Mouse (Mus musculus) kidney, adult 2 months (tissue): ENCODE measurements around the gene Mlkl. TPM values are rescaled to one million over a fixed set of nuclear protein-coding genes. Genes with fewer than 3 reads are reported as not detected.

ENCODE experiments used
- DNase-seq: peaks from one replicate; pipeline ENCODE4 v3.0.0; 2021
- H3K27ac ChIP-seq: fragments of 200-500 bp; 2 replicates; pipeline ENCODE4 v1.5.1; 2012; ENCODE audit warnings: low read depth, low read length, control low read depth, inconsistent platforms; ENCODE audit not compliant: insufficient read depth
- H3K27me3 ChIP-seq: fragments of 200-500 bp; replicated peaks from 2 replicates; pipeline ENCODE4 v1.6.1; 2012; ENCODE audit warnings: mild to moderate bottlenecking, moderate library complexity, low read length, inconsistent platforms; ENCODE audit not compliant: control insufficient read depth, insufficient read depth
- H3K36me3 ChIP-seq: fragments of 200-500 bp; 2 replicates; pipeline ENCODE4 v1.6.1; 2012; ENCODE audit warnings: mild to moderate bottlenecking, moderate library complexity, low read length, inconsistent platforms; ENCODE audit not compliant: control insufficient read depth, insufficient read depth
- H3K4me1 ChIP-seq: fragments of 200-500 bp; 2 replicates; pipeline ENCODE4 v1.6.1; 2011; ENCODE audit warnings: low read length; ENCODE audit not compliant: control insufficient read depth, insufficient read depth
- H3K4me3 ChIP-seq: fragments of 200-500 bp; 2 replicates; pipeline ENCODE4 v1.5.1; 2011; ENCODE audit warnings: mild to moderate bottlenecking, low read depth, low read length, control low read depth; ENCODE audit not compliant: insufficient read depth
- CTCF ChIP-seq: fragments of 200-500 bp; conservative IDR thresholded peaks from 2 replicates; pipeline ENCODE4 v1.5.1; 2011; ENCODE audit warnings: low read depth, mild to moderate bottlenecking, control low read depth, low read length, moderate library complexity, mixed read lengths; ENCODE audit not compliant: insufficient read depth, insufficient read length
- POLR2A ChIP-seq: fragments of 200-500 bp; IDR thresholded peaks from one replicate; pipeline ENCODE4 v1.6.1; 2011; ENCODE audit warnings: low read depth, low read length, control low read depth
- WGBS: fragments of 180-500 bp; shearing (Covaris S2); methylation state at CpG from one replicate; pipeline ENCODE4 v1.1.7; 2018; 5-methylcytosine and 5-hydroxymethylcytosine counted together
- polyA plus RNA-seq: library from polyadenylated mRNA; depleted of rRNA; stranded (reverse); fragments of >200 nt; gene quantifications from 2 replicates; pipeline ENCODE4 v1.2.3, GENCODE M21; 2012

The Mlkl gene
- polyA plus RNA-seq, 1 experiment: 1.5 TPM

GRCm38 (mm10) chr8:111300597-111301546 is 37.1 kb downstream of the Mlkl start:
- no peaks in the 10 kb centered on the region for H3K27me3 ChIP-seq
- no peaks in the 10 kb centered on the region; the same call in 1 of the 2 replicates for H3K36me3 ChIP-seq
- WGBS: 66% methylated on average over 11 of the region's 11 CpGs
- H3K4me3 ChIP-seq: no peak overlapping the region
- H3K4me1 ChIP-seq: no peaks in the 10 kb centered on the region
- TF ChIP-seq CTCF: peak; percentile 28; the same call in 1 of the 2 replicates
- no peak for TF ChIP-seq POLR2A
- H3K27ac ChIP-seq: no peak overlapping the region
- DNase-seq: no peak

GRCm38 (mm10) chr8:111299821-111300568 is 38.0 kb downstream of the Mlkl start, which contains the start of gene Rfwd3:
Gene Rfwd3 (minus strand): TSS chr8:111300222.
- DNase-seq: peak; percentile 99
- peak; percentile 60 for TF ChIP-seq POLR2A
- no peak for TF ChIP-seq CTCF
- peak within 1 kb of the TSS; percentile 81 for H3K4me3 ChIP-seq
- WGBS: under 1% methylated on average over 67 of the region's 67 CpGs
- peak within 1 kb of the TSS; percentile 65 for H3K27ac ChIP-seq
- H3K4me1 ChIP-seq: 0 out of 2 replicates have a peak, but pooled peaks cover 2% of the 10 kb centered on the region
- no peaks in the 10 kb centered on the region; the same call in 1 of the 2 replicates for H3K36me3 ChIP-seq
- H3K27me3 ChIP-seq: no peaks in the 10 kb centered on the region

GRCm38 (mm10) chr8:111299363-111299820 is 38.6 kb downstream of the Mlkl start:
- no peaks in the 10 kb centered on the region for H3K27me3 ChIP-seq
- no peaks in the 10 kb centered on the region; the same call in 1 of the 2 replicates for H3K36me3 ChIP-seq
- WGBS: under 1% methylated on average over 28 of the region's 28 CpGs
- H3K4me1 ChIP-seq: 0 out of 2 replicates have a peak, but pooled peaks cover 3% of the 10 kb centered on the region
- peak overlapping the region; percentile 65; the same call in 1 of the 2 replicates for H3K27ac ChIP-seq
- peak overlapping the region; percentile 81 for H3K4me3 ChIP-seq
- TF ChIP-seq POLR2A (no peak), CTCF (no peak)
- peak; percentile 54 for DNase-seq

GRCm38 (mm10) chr8:111298011-111298410 is 40.0 kb downstream of the Mlkl start:
- Histone ChIP-seq H3K27ac (no peak overlapping the region), H3K36me3 (peaks cover 5% of the 10 kb centered on the region; the same call in 1 of the 2 replicates), H3K4me1 (0 out of 2 replicates have a peak, but pooled peaks cover 3% of the 10 kb centered on the region), H3K4me3 (no peak overlapping the region), H3K27me3 (no peaks in the 10 kb centered on the region)
- no peak for DNase-seq
- WGBS: 78% methylated on average over 1 of the region's 1 CpGs
- no peak for TF ChIP-seq POLR2A
- TF ChIP-seq CTCF: no peak

GRCm38 (mm10) chr8:111291733-111292132 is 46.2 kb downstream of the Mlkl start:
- H3K4me1 ChIP-seq: 0 out of 2 replicates have a peak, but pooled peaks cover 3% of the 10 kb centered on the region
- H3K27me3 ChIP-seq: no peaks in the 10 kb centered on the region
- peaks cover 10% of the 10 kb centered on the region; the same call in 1 of the 2 replicates for H3K36me3 ChIP-seq
- 33% methylated on average over 7 of the region's 7 CpGs for WGBS
- peak overlapping the region; percentile 84; the same call in 1 of the 2 replicates for H3K27ac ChIP-seq
- peak; percentile 76 for DNase-seq
- H3K4me3 ChIP-seq: no peak overlapping the region
- TF ChIP-seq POLR2A (no peak), CTCF (no peak)

GRCm38 (mm10) chr8:111290586-111290985 is 47.4 kb downstream of the Mlkl start:
- Histone ChIP-seq H3K27ac (no peak overlapping the region), H3K4me3 (no peak overlapping the region), H3K27me3 (no peaks in the 10 kb centered on the region), H3K4me1 (0 out of 2 replicates have a peak, but pooled peaks cover 3% of the 10 kb centered on the region), H3K36me3 (peaks cover 10% of the 10 kb centered on the region; the same call in 1 of the 2 replicates)
- 97% methylated on average over 7 of the region's 7 CpGs for WGBS
- TF ChIP-seq CTCF (no peak), POLR2A (no peak)
- no peak for DNase-seq

- no peak for DNase-seq
- no peak overlapping the region for H3K4me3 ChIP-seq
- no peak overlapping the region for H3K27ac ChIP-seq
- H3K27me3 ChIP-seq: no peaks in the 10 kb centered on the region
- peaks cover 8% of the 10 kb centered on the region for H3K36me3 ChIP-seq
- no peak for TF ChIP-seq POLR2A
- H3K4me1 ChIP-seq: no peaks in the 10 kb centered on the region
- WGBS: 75% methylated on average over 4 of the region's 4 CpGs
These were observed 52.4 kb downstream of the Mlkl start for GRCm38 (mm10) chr8:111285603-111286002.
